Mouse (Mus musculus) CH12.LX (cell line): ENCODE data around the gene Layn. TPM values are rescaled to one million over a fixed set of nuclear protein-coding genes. Genes with fewer than 3 reads are reported as not detected.

Experiments used
- DNase-seq: peaks from one replicate; pipeline ENCODE4 v3.0.0-alpha.2; 2013; ENCODE audit errors: extremely low read depth
- H3K27ac ChIP-seq: 2 replicates; pipeline ENCODE4 v1.5.1; 2012; ENCODE audit warnings: low read depth, mild to moderate bottlenecking, control low read depth, moderate library complexity; ENCODE audit not compliant: insufficient read depth
- H3K27me3 ChIP-seq: replicated peaks from 2 replicates; pipeline ENCODE3; 2012; ENCODE audit warnings: inconsistent platforms
- H3K36me3 ChIP-seq, 2 experiments: replicated peaks in 1 of 2; 2 replicates each; pipeline versions ENCODE3 to v1.6.1; 2012; ENCODE audit warnings: inconsistent platforms in 1 of 2, low read length in 1 of 2, mild to moderate bottlenecking in 1 of 2, mixed read lengths in 1 of 2, moderate library complexity in 1 of 2; ENCODE audit not compliant: control insufficient read depth in 1 of 2, insufficient read depth in 1 of 2
- H3K4me1 ChIP-seq, 2 experiments: 2 replicates each; pipeline ENCODE4 v1.6.1; 2012; ENCODE audit warnings: inconsistent platforms in 1 of 2, moderate library complexity in 1 of 2; ENCODE audit not compliant: insufficient read depth in 2 of 2, control insufficient read depth in 1 of 2
- H3K4me2 ChIP-seq: 2 replicates; pipeline ENCODE4 v1.6.1; 2012; ENCODE audit warnings: low read depth, mild to moderate bottlenecking, control low read depth; ENCODE audit not compliant: poor library complexity, insufficient read depth, severe bottlenecking
- H3K4me3 ChIP-seq, 3 experiments: fragments of 150-350 bp in 1 of 3; sonication (generic) in 1 of 3; replicated peaks in 1 of 3; 2 replicates each; pipeline versions ENCODE3 to v1.5.1; 2011 to 2012; ENCODE audit warnings: low read depth in 2 of 3, low read length in 2 of 3, mild to moderate bottlenecking in 2 of 3, moderate library complexity in 2 of 3, control low read depth in 1 of 3, improper control_type of control experiment in 1 of 3, inconsistent platforms in 1 of 3, mixed read lengths in 1 of 3; ENCODE audit not compliant: poor library complexity in 1 of 3
- H3K79me2 ChIP-seq: replicated peaks from 2 replicates; pipeline ENCODE4 v1.6.1; 2012; ENCODE audit warnings: mild to moderate bottlenecking, moderate library complexity; ENCODE audit not compliant: control insufficient read depth, poor library complexity, insufficient read depth, severe bottlenecking; ENCODE audit errors: extremely low read depth
- H3K9ac ChIP-seq: 2 replicates; pipeline ENCODE4 v1.6.1; 2012; ENCODE audit warnings: low read depth, mild to moderate bottlenecking, control low read depth, moderate library complexity; ENCODE audit not compliant: insufficient read depth
- H3K9me3 ChIP-seq: replicated peaks from 2 replicates; pipeline ENCODE3; 2012; ENCODE audit warnings: low read length, inconsistent platforms, mixed read lengths
- BHLHE40 ChIP-seq: IDR thresholded peaks from 2 replicates; pipeline ENCODE4 v1.6.1; 2011; ENCODE audit warnings: mild to moderate bottlenecking, low read depth, low read length, improper control_type of control experiment
- CHD1 ChIP-seq: IDR thresholded peaks from 2 replicates; pipeline ENCODE4 v1.6.1; 2012; ENCODE audit warnings: low read depth, low read length, improper control_type of control experiment, inconsistent platforms
- CTCF ChIP-seq, 2 experiments: IDR thresholded peaks in 1 of 2; conservative IDR thresholded peaks in 1 of 2; 2 replicates each; pipeline ENCODE4 v1.5.1; 2011 to 2012; ENCODE audit warnings: low read depth in 2 of 2, low read length in 2 of 2, improper control_type of control experiment in 1 of 2, inconsistent platforms in 1 of 2, mild to moderate bottlenecking in 1 of 2, moderate library complexity in 1 of 2
- EP300 ChIP-seq: IDR thresholded peaks from 2 replicates; pipeline ENCODE4 v1.6.1; 2011; ENCODE audit warnings: low read length, improper control_type of control experiment
- GABPA ChIP-seq: IDR thresholded peaks from 2 replicates; pipeline ENCODE4 v1.6.1; 2012; ENCODE audit warnings: low read depth, low read length, improper control_type of control experiment, inconsistent platforms; ENCODE audit not compliant: insufficient replicate concordance
- HCFC1 ChIP-seq: IDR thresholded peaks from 2 replicates; pipeline ENCODE4 v1.6.1; 2012; ENCODE audit warnings: low read depth, mild to moderate bottlenecking, inconsistent platforms, low read length, improper control_type of control experiment
- KAT2A ChIP-seq: IDR thresholded peaks from 2 replicates; pipeline ENCODE4 v1.6.1; 2012; ENCODE audit warnings: low read length, improper control_type of control experiment, inconsistent platforms; ENCODE audit not compliant: insufficient replicate concordance
- MAZ ChIP-seq: IDR thresholded peaks from 2 replicates; pipeline ENCODE4 v1.6.1; 2012; ENCODE audit warnings: low read depth, mild to moderate bottlenecking, inconsistent platforms, low read length, improper control_type of control experiment, moderate library complexity
- MEF2A ChIP-seq: IDR thresholded peaks from 2 replicates; pipeline ENCODE4 v1.6.1; 2014; ENCODE audit warnings: low read depth, mild to moderate bottlenecking, inconsistent platforms, low read length, improper control_type of control experiment, borderline replicate concordance
- NRF1 ChIP-seq: IDR thresholded peaks from 2 replicates; pipeline ENCODE4 v1.6.1; 2014; ENCODE audit warnings: low read depth, mild to moderate bottlenecking, inconsistent platforms, low read length, improper control_type of control experiment, moderate library complexity
- PAX5 ChIP-seq: IDR thresholded peaks from 2 replicates; pipeline ENCODE4 v1.6.1; 2012; ENCODE audit warnings: low read length, inconsistent platforms, mixed read lengths
- POLR2A ChIP-seq: IDR thresholded peaks from 2 replicates; pipeline ENCODE4 v1.6.1; 2011; ENCODE audit warnings: low read depth, mild to moderate bottlenecking, improper control_type of control experiment, low read length
- POLR2AphosphoS2 ChIP-seq: IDR thresholded peaks from 2 replicates; pipeline ENCODE4 v1.6.1; 2011; ENCODE audit warnings: low read depth, low read length, improper control_type of control experiment
- RAD21 ChIP-seq: IDR thresholded peaks from 2 replicates; pipeline ENCODE4 v1.6.1; 2011; ENCODE audit warnings: low read depth, mild to moderate bottlenecking, low read length, improper control_type of control experiment, moderate library complexity
- RCOR1 ChIP-seq: conservative IDR thresholded peaks from 2 replicates; pipeline ENCODE4 v1.6.1; 2012; ENCODE audit warnings: low read depth, mild to moderate bottlenecking, inconsistent platforms, low read length, improper control_type of control experiment
- SMC3 ChIP-seq: IDR thresholded peaks from 2 replicates; pipeline ENCODE4 v1.6.1; 2011; ENCODE audit warnings: low read depth, low read length, improper control_type of control experiment
- UBTF ChIP-seq: IDR thresholded peaks from 2 replicates; pipeline ENCODE4 v1.6.1; 2012; ENCODE audit warnings: low read depth, mild to moderate bottlenecking, inconsistent platforms, low read length, improper control_type of control experiment, moderate library complexity
- USF2 ChIP-seq: conservative IDR thresholded peaks from 2 replicates; pipeline ENCODE4 v1.6.1; 2011; ENCODE audit warnings: low read depth, low read length, improper control_type of control experiment
- ZC3H11A ChIP-seq: IDR thresholded peaks from 2 replicates; pipeline ENCODE4 v1.6.1; 2012; ENCODE audit warnings: low read depth, mild to moderate bottlenecking, inconsistent platforms, low read length, improper control_type of control experiment
- ZNF384 ChIP-seq: IDR thresholded peaks from 2 replicates; pipeline ENCODE4 v1.6.1; 2012; ENCODE audit warnings: low read depth, low read length, improper control_type of control experiment, inconsistent platforms
- dilution Hi-C: fragments of 300-500 bp; cut with MboI; formaldehyde crosslinking; loops from 2 replicates; pipeline ENCODE4 v1.14.3; 2020; ENCODE audit warnings: low sequenced_read_pairs; ENCODE audit not compliant: extremely low pct_unique_long_range_greater_than_20kb, extremely low pct_ligation_motif_present
- in situ Hi-C: fragments of 300-500 bp; cut with MboI; formaldehyde crosslinking; loops from 3 replicates; pipeline ENCODE4 v1.14.3; 2019; ENCODE audit warnings: low sequenced_read_pairs, low pct_ligation_motif_present, low pct_unique_long_range_greater_than_20kb, mixed read lengths
- polyA plus RNA-seq: library from polyadenylated mRNA; unstranded; fragments of >175 nt; gene quantifications from 2 replicates; pipeline ENCODE4 v1.2.1, GENCODE M21; 2012; ENCODE audit warnings: low read depth; ENCODE audit not compliant: insufficient read length
- total RNA-seq, 2 experiments: library from RNA; depleted of rRNA; stranded (reverse); fragments of 300-350 nt in 1 of 2; fragments of >200 nt in 1 of 2; gene quantifications; 2 replicates each; pipeline ENCODE4 v1.2.3; 2012 to 2014

Layn gene
- total and polyA plus RNA-seq, 3 experiments = not detected

- TF ChIP-seq ZC3H11A = no peak
- no peak for TF ChIP-seq SMC3
- no peak for TF ChIP-seq UBTF
- TF ChIP-seq KAT2A = no peak
- no peak for TF ChIP-seq HCFC1
- no peak for TF ChIP-seq CHD1
- TF ChIP-seq RAD21 = no peak
- no peak for TF ChIP-seq NRF1
- TF ChIP-seq RCOR1 = no peak
- TF ChIP-seq MEF2A = no peak
- TF ChIP-seq CTCF (conservative IDR thresholded peaks at IDR 0.05 in 1 of 2, IDR thresholded peaks at IDR 0.05 in 1 of 2; ENCODE audit: low read depth in 2 of 2, low read length in 2 of 2) = no peak
- TF ChIP-seq USF2 = no peak
- no peak for TF ChIP-seq MAZ
- no peak for TF ChIP-seq BHLHE40
- TF ChIP-seq PAX5 = no peak
- no peak for TF ChIP-seq POLR2AphosphoS2
- TF ChIP-seq POLR2A = no peak
- no peak for TF ChIP-seq EP300
- TF ChIP-seq, all 38 proteins: peak for 0
- no peaks in the 10 kb centered on the region for H3K27me3 ChIP-seq
- H3K9ac ChIP-seq = no peak overlapping the region
- in situ Hi-C loops (no loop called here), dilution Hi-C loops (no loop called here)
- no peak overlapping the region for H3K4me2 ChIP-seq
- no peak overlapping the region for H3K4me3 ChIP-seq
- no peaks in the 10 kb centered on the region for H3K36me3 ChIP-seq
- H3K79me2 ChIP-seq = no peaks in the 10 kb centered on the region
- H3K4me1 ChIP-seq = no peaks in the 10 kb centered on the region
- H3K9me3 ChIP-seq = no peaks in the 10 kb centered on the region
- no peak for DNase-seq
- H3K27ac ChIP-seq = no peak overlapping the region
Observed at GRCm38 (mm10) chr9:51058951-51059521, 17.9 kb downstream of the Layn start.

DNA sequence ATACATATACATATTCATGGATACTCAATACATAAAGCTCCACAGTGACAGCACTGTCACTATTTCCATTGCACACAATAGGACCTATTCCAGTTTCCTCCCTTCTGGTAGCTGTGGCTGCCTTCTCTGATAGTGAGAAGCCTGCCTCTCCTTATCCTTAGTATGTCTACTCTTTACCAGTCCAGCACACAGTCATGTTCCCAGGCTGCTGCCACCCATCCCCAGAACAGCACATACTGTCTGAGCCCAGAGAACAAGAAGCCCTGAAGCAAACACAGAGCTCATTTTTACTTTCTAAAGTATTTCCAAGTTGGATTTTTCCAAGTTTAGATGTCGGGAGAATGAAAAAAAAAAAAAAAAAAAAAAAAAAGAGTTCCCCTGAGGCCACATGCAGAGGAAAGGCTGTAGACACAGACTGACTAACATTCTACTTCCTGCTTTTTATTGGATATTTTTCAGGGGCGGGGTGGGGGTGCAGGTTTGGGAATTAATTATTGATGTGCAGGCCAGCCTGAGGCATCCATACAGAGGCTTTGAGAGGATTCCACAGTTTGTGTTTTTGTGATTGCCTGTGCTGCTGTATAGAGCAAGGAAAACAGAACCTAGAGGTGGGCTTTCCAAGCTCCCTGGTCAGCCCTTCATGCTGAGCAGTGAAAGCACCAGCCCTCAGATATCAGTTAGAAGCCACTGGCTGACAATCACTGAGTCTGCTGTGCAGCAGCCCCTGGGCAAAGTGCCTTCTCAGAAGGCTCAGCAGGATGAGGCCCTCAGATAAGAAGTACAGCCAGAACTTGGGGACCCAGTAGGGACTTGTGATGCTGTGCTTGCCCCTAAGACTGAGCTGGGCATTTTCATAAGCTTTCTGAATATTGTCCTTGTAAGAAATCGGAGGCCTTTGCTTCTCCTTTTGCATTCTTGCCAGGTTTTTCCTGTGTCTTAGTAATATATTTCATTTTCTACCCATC is 20.3 kb downstream of the Layn start:
- in situ Hi-C loops = no loop called here
- Histone ChIP-seq H3K27ac (no peak overlapping the region), H3K4me1 (peaks cover 0 to 5% of the 10 kb centered on the region in 2 experiments; a peak in 2 of 4 replicates), H3K9ac (no peak overlapping the region), H3K9me3 (no peaks in the 10 kb centered on the region), H3K27me3 (no peaks in the 10 kb centered on the region), H3K79me2 (no peaks in the 10 kb centered on the region), H3K36me3 (no peaks in the 10 kb centered on the region)
- dilution Hi-C loops = no loop called here
- TF ChIP-seq GABPA (no peak), ZNF384 (peak; percentile 43; the same call in 1 of the 2 replicates)
- TF ChIP-seq, all 38 proteins: peak for 1
- no peak overlapping the region for H3K4me3 ChIP-seq
- DNase-seq = no peak
- H3K4me2 ChIP-seq = no peak overlapping the region
